Mouse (Mus musculus) limb, embryonic 15.5 days (tissue): ENCODE measurements around the gene Fbxo28. TPM values are rescaled to one million over a fixed set of nuclear protein-coding genes. Genes with fewer than 3 reads are reported as not detected.
A peak's percentile ranks its signal among the peaks of the same experiment; 100 is the strongest.
"Not testable (repeated sequence)": the region's sequence is repeated elsewhere in the genome, so short reads cannot be mapped to it uniquely, and the experiment has no call there.

Experiments used
- ATAC-seq: fragments of 200-750 bp; cut with Nextera tagmentation; 2 replicates; pipeline ENCODE4 v1.8.0; 2017; ENCODE audit warnings: low read depth, moderate TSS enrichment; ENCODE audit not compliant: insufficient number of reproducible peaks, low FRiP score, low TSS enrichment
- H3K27ac ChIP-seq: fragments of 300-500 bp; sonication (generic); 2 replicates; pipeline ENCODE4 v1.5.1; 2015; ENCODE audit warnings: moderate library complexity, mild to moderate bottlenecking, inconsistent platforms
- H3K27me3 ChIP-seq: fragments of 300-500 bp; sonication (generic); 2 replicates; pipeline ENCODE4 v1.6.1; 2015; ENCODE audit warnings: inconsistent platforms
- H3K36me3 ChIP-seq: fragments of 300-500 bp; sonication (generic); 2 replicates; pipeline ENCODE4 v1.6.1; 2015; ENCODE audit warnings: inconsistent platforms
- H3K4me1 ChIP-seq: fragments of 300-500 bp; sonication (generic); 2 replicates; pipeline ENCODE4 v1.6.1; 2015; ENCODE audit warnings: inconsistent platforms
- H3K4me2 ChIP-seq: fragments of 300-500 bp; sonication (generic); 2 replicates; pipeline ENCODE4 v1.6.1; 2015; ENCODE audit warnings: mild to moderate bottlenecking, inconsistent platforms
- H3K4me3 ChIP-seq: fragments of 300-500 bp; sonication (generic); 2 replicates; pipeline ENCODE4 v1.5.1; 2015; ENCODE audit warnings: mild to moderate bottlenecking, inconsistent platforms
- H3K9ac ChIP-seq: fragments of 300-500 bp; sonication (generic); 2 replicates; pipeline ENCODE4 v1.6.1; 2015; ENCODE audit warnings: inconsistent platforms
- H3K9me3 ChIP-seq: fragments of 300-500 bp; sonication (generic); 2 replicates; pipeline ENCODE4 v1.6.1; 2016; ENCODE audit warnings: inconsistent platforms
- WGBS: fragments of 180-500 bp; shearing (Covaris S2); methylation state at CpG from one replicate; pipeline ENCODE4 v1.1.7; 2015; 5-methylcytosine and 5-hydroxymethylcytosine counted together
- polyA plus RNA-seq: library from polyadenylated mRNA; unstranded; fragments of >200 nt; fragmentation: Nextera tagmentation; extraction: Ambion mirVana; gene quantifications from 2 replicates; pipeline ENCODE4 v1.2.1, GENCODE M21; 2015

The Fbxo28 gene
- polyA plus RNA-seq, 1 experiment from 2014 or later = 19.3 TPM

DNA sequence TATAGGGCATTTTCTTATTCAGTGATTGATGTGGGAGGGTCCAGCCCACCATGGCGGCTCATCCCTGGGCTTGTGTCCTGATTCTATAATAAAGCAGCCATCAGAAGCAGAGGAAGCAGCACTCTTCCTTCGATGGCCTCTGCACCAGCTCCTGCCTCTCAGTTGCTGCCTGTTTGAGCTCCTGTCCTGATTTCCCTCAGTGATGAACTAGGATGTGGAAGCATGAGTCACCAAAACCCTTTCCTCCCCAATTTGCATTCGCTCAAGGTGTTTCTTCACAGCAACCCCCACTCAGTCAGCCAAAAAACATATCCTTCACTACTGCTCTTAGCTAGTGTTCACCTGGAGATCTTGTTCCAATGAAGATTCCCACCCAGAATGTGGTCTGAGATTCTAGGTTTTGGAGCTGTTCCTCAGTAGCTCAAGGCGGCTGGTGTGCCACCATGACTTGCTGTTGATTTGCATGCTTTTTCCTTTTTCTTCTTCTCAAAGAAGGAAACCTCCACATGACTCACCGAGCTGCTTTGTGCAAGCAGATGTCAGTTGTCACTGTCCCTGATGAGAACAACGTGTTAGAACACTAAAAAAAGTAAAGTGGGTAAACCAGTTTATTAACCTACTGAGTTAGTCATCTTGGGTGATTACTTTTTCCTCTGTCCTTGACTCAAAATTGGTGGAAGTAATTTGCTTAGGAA is 39.1 kb downstream of the Fbxo28 start:
- Histone ChIP-seq H3K4me3 (no peak overlapping the region), H3K27me3 (no peaks in the 10 kb centered on the region), H3K9ac (no peak overlapping the region), H3K9me3 (no peaks in the 10 kb centered on the region), H3K27ac (no peak overlapping the region; the same call in 1 of the 2 replicates), H3K4me2 (no peak overlapping the region), H3K4me1 (no peaks in the 10 kb centered on the region), H3K36me3 (no peaks in the 10 kb centered on the region)
- WGBS = 75% methylated on average over 6 of the region's 6 CpGs
- no peak for ATAC-seq

DNA sequence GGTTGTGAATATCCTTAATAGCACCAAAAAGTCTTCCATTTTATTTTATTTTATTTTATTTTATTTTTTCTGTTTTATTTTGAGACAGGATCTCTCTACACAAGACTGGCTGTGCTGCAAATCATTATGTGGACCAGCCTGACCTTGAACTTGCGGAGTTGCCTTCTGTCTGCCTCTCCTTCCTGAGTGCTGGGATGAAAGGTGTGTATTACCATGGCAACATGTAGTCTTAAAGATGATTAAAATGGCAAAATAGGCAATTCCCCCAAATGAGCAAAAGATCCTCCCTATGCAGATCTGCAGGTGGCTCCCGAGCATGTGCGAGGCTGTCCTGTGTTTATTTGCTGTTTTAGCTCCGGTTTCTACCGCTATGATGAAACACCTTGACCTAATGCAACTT is 43.6 kb downstream of the Fbxo28 start:
- no peak overlapping the region for H3K4me3 ChIP-seq
- 94% methylated on average over 5 of the region's 5 CpGs for WGBS
- no peak overlapping the region for H3K4me2 ChIP-seq
- H3K27ac ChIP-seq = no peak overlapping the region
- H3K9me3 ChIP-seq = no peaks in the 10 kb centered on the region
- no peaks in the 10 kb centered on the region for H3K36me3 ChIP-seq
- no peak for ATAC-seq
- no peaks in the 10 kb centered on the region for H3K27me3 ChIP-seq
- no peaks in the 10 kb centered on the region for H3K4me1 ChIP-seq
- H3K9ac ChIP-seq = no peak overlapping the region

DNA sequence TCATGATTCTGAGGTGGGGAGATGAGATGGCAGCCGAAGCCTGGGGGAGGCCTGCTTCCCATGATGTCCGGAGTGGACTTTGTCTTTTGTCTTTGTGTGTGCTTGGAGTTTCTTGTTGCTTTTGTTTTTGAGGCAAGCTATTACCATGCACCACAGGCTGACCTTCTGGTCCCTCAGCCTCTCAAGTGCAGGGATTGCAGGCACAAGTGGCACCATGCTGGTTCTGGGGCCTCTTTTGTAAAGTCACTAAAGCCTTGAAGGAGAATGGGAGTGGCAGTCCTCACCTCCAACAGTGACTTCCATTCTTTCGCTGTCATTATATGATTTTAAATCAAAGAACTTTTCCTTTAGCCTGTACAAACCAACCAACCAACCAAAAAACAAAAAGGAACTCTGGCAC is 44.2 kb downstream of the Fbxo28 start:
- Histone ChIP-seq H3K27ac (no peak overlapping the region), H3K4me3 (no peak overlapping the region), H3K27me3 (no peaks in the 10 kb centered on the region), H3K4me1 (no peaks in the 10 kb centered on the region), H3K9me3 (no peaks in the 10 kb centered on the region), H3K4me2 (no peak overlapping the region), H3K36me3 (no peaks in the 10 kb centered on the region), H3K9ac (no peak overlapping the region)
- WGBS = 86% methylated on average over 3 of the region's 3 CpGs
- no peak for ATAC-seq

DNA sequence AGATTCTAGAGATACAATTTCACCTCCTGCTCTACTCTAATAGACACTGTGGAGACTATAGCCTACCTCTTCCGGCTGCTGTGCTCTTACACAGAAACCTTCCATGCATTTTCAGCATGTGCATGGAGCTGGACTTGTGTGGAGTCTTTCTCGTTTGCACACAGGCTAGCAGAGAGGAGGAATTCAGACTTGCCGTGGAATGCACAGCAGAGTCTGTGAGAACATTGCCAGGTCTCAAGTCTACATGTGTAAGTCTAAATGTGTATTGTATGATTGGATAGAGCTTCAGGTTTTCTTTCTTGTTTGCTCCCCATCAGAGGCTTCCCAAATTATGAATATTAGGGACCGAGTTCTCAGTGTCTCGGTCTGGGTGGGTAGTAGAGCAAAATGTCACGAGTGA is 44.6 kb downstream of the Fbxo28 start:
- H3K27me3 ChIP-seq = no peaks in the 10 kb centered on the region
- H3K9me3 ChIP-seq = no peaks in the 10 kb centered on the region
- no peak overlapping the region for H3K27ac ChIP-seq
- H3K4me1 ChIP-seq = no peaks in the 10 kb centered on the region
- no peaks in the 10 kb centered on the region for H3K36me3 ChIP-seq
- no peak for ATAC-seq
- no peak overlapping the region for H3K4me3 ChIP-seq
- H3K4me2 ChIP-seq = no peak overlapping the region
- no peak overlapping the region for H3K9ac ChIP-seq
- 77% methylated on average over 6 of the region's 6 CpGs for WGBS

DNA sequence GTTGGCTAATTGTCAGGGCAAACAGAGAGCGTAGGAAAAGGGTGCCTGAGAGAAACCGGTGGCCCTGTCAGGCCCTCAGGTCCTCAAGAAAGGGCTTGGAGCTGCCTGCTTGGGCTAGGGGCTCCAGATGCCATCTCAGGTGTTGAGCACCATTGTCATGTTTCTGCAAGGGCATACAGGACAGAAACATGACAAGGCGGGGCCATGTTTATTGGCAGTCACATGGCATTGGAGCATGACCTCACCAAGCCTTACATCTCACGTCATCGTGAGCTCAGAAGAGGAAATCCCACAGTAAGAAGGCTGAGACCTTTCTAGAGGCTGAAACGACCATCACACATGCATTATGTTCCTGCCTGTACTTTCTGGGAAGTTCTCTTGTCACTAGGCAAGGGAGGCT is 45.3 kb downstream of the Fbxo28 start:
- Histone ChIP-seq H3K27me3 (no peaks in the 10 kb centered on the region), H3K4me1 (no peaks in the 10 kb centered on the region), H3K27ac (no peak overlapping the region), H3K9ac (no peak overlapping the region), H3K9me3 (no peaks in the 10 kb centered on the region), H3K4me3 (no peak overlapping the region), H3K4me2 (no peak overlapping the region), H3K36me3 (no peaks in the 10 kb centered on the region)
- 82% methylated on average over 6 of the region's 6 CpGs for WGBS
- no peak for ATAC-seq

DNA sequence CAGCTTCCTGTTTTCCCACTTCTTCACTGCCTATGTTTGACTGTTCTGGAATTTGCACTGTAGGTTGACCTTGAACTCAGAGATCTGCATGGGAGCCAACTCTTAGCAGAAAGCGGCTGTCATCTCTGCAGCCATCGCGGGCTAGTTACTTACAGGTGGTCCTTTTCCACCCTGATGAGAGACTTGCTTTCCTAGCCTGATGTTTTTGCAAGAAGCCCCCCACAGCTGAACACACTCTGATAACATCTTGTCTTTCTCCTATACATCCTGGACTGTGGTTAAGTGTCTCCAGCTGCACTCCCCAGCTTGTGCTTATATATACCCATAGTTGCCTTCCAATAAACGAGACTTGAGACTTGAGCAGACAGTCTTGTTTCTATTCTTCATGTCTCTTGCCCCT is 49.1 kb downstream of the Fbxo28 start:
- H3K4me3 ChIP-seq = no peak overlapping the region
- H3K9ac ChIP-seq = no peak overlapping the region
- H3K36me3 ChIP-seq = no peaks in the 10 kb centered on the region
- no peaks in the 10 kb centered on the region for H3K4me1 ChIP-seq
- 78% methylated on average over 4 of the region's 4 CpGs for WGBS
- ATAC-seq = no peak
- H3K27ac ChIP-seq = no peak overlapping the region
- H3K27me3 ChIP-seq = no peaks in the 10 kb centered on the region
- H3K4me2 ChIP-seq = no peak overlapping the region
- H3K9me3 ChIP-seq = no peaks in the 10 kb centered on the region

DNA sequence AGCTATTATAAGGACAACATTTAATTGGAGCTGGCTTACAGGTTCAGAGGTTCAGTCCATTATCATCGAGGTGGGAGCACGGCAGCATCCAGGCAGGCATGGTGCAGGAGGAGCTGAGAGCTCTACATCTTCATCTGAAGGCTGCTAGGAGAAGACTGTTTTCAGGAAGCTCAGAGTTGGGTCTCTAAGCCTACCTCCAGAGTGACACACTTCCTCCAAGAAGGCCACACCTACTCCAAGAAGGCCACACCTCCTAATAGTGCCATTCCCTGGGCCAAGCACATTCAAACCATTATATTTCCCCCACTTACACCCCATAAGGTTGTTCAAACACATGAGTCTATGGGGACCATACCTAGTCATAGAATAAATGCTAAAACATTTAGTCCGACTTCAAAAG is 50.7 kb downstream of the Fbxo28 start:
- H3K4me2 ChIP-seq, H3K27ac ChIP-seq, ATAC-seq, H3K27me3 ChIP-seq, H3K9me3 ChIP-seq, H3K4me1 ChIP-seq, H3K4me3 ChIP-seq, H3K36me3 ChIP-seq, H3K9ac ChIP-seq: not testable (repeated sequence)
- 87% methylated on average over 3 of the region's 3 CpGs for WGBS

DNA sequence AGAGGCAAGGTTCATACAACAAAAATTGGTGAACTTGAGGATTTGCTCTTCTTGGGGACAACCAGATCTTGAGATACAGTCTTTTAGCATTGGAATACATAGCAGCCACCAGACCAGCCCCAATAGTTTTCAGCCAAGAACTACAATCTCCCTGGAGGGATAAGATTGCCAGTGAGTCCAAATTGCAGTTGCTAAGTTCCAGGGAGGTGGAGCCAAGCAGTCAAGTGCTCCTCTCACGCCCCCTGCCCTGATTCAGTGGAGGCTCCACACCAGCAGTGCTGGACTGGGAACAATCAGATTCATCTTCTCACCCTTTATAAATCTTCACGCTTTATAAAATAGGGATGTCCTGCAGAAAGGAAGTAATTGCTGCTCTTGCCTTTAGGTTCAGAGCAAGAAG is 51.6 kb downstream of the Fbxo28 start:
- H3K4me2 ChIP-seq = no peak overlapping the region
- H3K27me3 ChIP-seq = no peaks in the 10 kb centered on the region
- no peak overlapping the region for H3K27ac ChIP-seq
- H3K36me3 ChIP-seq = no peaks in the 10 kb centered on the region
- H3K9me3 ChIP-seq = no peaks in the 10 kb centered on the region
- H3K9ac ChIP-seq = no peak overlapping the region
- H3K4me1 ChIP-seq = no peaks in the 10 kb centered on the region
- 73% methylated on average over 2 of the region's 2 CpGs for WGBS
- ATAC-seq = no peak
- no peak overlapping the region for H3K4me3 ChIP-seq

DNA sequence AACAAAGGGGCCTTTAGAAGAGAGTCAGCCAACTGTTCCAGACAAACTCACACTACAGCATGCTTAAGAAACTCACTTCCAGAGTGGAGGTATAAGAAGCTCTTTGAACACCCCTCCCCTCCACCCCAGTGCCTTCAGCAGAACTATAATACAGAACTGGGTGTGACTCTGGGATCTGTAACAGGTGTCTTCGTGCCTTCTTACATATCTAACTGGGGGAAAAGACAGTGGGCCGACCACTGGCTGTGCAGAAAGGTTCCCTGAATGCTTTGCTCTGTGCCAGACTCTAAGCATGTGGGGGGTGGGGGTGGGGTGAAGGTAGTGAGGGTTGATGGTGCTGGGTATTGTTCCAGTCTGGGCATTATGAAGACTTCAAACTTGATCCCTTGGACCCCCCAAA is 52.8 kb downstream of the Fbxo28 start:
- Histone ChIP-seq H3K4me2 (no peak overlapping the region), H3K36me3 (no peaks in the 10 kb centered on the region), H3K4me3 (no peak overlapping the region), H3K9me3 (no peaks in the 10 kb centered on the region), H3K27me3 (no peaks in the 10 kb centered on the region), H3K9ac (no peak overlapping the region), H3K27ac (no peak overlapping the region), H3K4me1 (no peaks in the 10 kb centered on the region)
- no peak for ATAC-seq
- WGBS = 70% methylated on average over 2 of the region's 2 CpGs

DNA sequence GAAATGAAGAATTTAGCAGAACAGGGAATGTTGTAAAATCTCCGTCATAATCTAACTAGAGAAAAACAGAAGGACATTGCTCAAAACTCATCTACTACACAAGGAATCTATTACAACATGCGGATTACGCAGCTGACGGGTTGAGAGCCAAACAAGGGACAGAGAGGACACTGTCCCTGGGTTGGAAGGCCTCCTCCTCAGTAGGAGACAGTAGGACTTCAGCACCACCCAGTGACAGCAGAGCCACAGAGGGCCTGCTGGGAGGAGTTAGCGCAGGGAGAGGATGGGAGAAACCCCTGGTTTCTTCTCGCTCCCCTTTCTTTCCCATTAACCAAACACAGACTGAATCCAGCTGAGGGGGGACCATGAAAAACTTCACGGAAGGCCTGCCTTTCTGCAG is 53.6 kb downstream of the Fbxo28 start:
- Histone ChIP-seq H3K9ac (no peak overlapping the region), H3K4me2 (no peak overlapping the region), H3K27me3 (no peaks in the 10 kb centered on the region), H3K4me3 (no peak overlapping the region), H3K9me3 (no peaks in the 10 kb centered on the region), H3K4me1 (peaks cover 5% of the 10 kb centered on the region), H3K36me3 (no peaks in the 10 kb centered on the region), H3K27ac (no peak overlapping the region)
- WGBS = 63% methylated on average over 7 of the region's 7 CpGs
- ATAC-seq = no peak

DNA sequence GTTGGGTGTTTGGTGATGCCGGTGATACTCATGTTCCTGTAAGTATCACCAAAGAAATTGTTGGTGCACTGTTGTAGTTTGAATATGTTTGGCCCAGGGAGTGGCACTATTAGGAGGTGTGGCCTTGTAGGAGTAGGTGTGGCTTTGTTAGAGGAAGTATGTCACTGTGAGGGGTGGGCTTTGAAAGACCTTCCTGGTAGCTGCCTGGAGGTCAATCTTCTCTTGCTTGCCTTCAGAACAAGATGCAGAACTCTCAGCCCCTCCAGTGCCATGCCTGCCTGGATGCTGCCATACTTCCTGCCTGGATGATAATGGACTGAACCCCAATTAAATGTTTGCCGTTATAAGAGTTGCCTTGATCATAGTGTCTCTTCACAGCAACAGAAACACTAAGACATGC is 56.6 kb downstream of the Fbxo28 start:
- H3K27ac ChIP-seq = no peak overlapping the region
- ATAC-seq = no peak
- no peaks in the 10 kb centered on the region for H3K36me3 ChIP-seq
- no peaks in the 10 kb centered on the region for H3K27me3 ChIP-seq
- H3K9me3 ChIP-seq = no peaks in the 10 kb centered on the region
- H3K4me3 ChIP-seq = no peak overlapping the region
- H3K9ac ChIP-seq = no peak overlapping the region
- peaks cover 22% of the 10 kb centered on the region for H3K4me1 ChIP-seq
- H3K4me2 ChIP-seq = no peak overlapping the region
- WGBS = 87% methylated on average over 2 of the region's 2 CpGs

DNA sequence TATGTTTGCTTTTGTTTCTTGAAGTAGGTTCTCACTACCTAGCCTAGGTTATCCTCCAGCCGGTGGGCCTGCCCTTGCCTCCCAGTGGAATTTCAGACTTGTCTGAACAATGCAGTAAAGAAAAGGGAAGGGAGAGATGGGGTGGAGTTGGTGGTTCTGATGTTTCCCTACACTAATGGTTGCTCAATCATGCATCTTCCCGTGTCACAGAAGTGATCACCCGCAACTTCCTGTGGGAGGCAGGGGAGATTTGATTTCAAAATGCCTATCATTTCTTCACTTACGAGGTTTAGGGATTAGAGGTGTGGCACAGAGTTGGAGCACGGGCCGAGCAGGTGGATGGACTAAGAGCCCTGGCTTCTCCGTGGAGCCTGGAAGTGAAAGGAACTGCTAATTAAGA is 58.2 kb downstream of the Fbxo28 start:
- H3K27ac ChIP-seq = peak overlapping the region; percentile 92; the same call in 1 of the 2 replicates
- H3K4me1 ChIP-seq = peaks cover 22% of the 10 kb centered on the region
- no peak for ATAC-seq
- H3K9ac ChIP-seq = no peak overlapping the region
- H3K4me2 ChIP-seq = peak overlapping the region; percentile 73
- WGBS = 45% methylated on average over 7 of the region's 7 CpGs
- H3K27me3 ChIP-seq = no peaks in the 10 kb centered on the region
- H3K36me3 ChIP-seq = peaks cover 12% of the 10 kb centered on the region
- peak overlapping the region; percentile 72; the same call in 1 of the 2 replicates for H3K4me3 ChIP-seq
- no peaks in the 10 kb centered on the region for H3K9me3 ChIP-seq
